Mouse (Mus musculus) heart, adult 2 months (tissue): ENCODE measurements at regions not wholly inside any gene's neighbourhood (a gene's known extent, or its start where the extent isn't known, plus 50 kb on each side); places are given as distances from the start of the nearest gene placed in this dataset.

Source experiments
- CTCF ChIP-seq: fragments of 200-600 bp; IDR thresholded peaks from 2 replicates; pipeline ENCODE4 v1.8.1; 2022; ENCODE audit warnings: antibody characterized with exemption, mild to moderate bottlenecking, moderate library complexity
- POLR2A ChIP-seq: fragments of 200-500 bp; IDR thresholded peaks from 2 replicates; pipeline ENCODE4 v1.6.1; 2011; ENCODE audit warnings: mild to moderate bottlenecking, low read depth, low read length, control low read depth; ENCODE audit not compliant: insufficient read depth

DNA sequence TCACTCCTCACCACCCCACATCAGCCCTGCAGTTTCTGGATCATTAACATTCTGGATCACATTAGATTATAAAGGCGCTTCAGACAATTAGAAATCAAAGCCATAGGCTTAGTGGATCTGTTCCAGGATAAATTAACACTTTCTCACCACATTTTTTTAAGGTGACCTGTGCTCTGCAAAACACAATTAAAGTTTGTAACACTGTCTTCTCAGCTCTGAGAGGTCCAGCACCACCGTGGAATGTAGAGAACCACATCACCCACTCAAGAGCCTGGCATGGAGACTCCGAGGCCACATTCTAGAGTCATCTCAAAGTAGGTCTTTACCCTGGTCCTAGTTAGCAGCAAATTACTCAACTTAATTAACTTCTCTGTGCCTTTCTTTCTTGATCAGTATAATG is 58.4 kb upstream of the Galnt18 start:
- TF ChIP-seq POLR2A: no peak
- no peak for TF ChIP-seq CTCF
